Mouse (Mus musculus): ENCODE measurements around the gene Htr3b. TPM values are rescaled to one million over a fixed set of nuclear protein-coding genes. Genes with fewer than 3 reads are reported as not detected.

Gene Htr3b
- total RNA-seq, 2 experiments from 2014 or later, result not detected

GRCm38 (mm10) chr9:48928781-48929180, 36.0 kb downstream of the Htr3b start:
- DNase-seq (ENCODE audit: low spot score in 2 of 2), result no peak

- DNase-seq (ENCODE audit: low spot score in 2 of 2), result no peak
Observed at GRCm38 (mm10) chr9:48916011-48916788, 48.6 kb downstream of the Htr3b start.

DNA sequence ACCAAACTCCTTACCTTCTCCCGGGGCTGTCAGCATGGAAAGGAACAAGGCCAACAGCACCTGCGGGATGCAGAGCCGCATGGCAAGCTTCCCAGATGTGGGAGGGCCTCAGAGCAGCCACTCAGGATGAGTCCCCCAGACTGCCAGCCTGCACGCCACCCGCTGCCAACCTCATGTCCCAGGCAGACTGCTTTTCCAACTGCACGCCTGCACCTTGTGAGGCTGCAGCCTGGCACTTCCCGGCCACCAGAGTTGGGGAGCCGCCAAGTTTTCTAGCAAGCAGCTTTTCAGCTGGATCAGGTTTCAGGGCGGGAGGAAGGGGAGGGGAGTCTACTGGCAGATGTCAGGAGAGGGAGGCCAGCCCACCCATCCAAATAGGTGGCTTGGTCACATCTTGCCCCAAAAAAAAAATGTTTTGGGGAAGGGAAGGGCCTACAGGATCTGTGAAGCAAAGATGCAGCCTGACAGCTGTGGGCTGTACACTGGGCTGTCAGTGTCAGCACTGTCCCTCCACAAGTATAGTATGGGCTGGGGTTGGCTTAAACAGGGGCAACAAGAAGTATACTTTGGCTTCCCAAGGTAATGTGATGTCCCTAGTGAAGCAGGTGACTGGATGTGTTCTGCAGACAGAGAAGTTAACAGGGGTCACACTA, 53.8 kb downstream of the Htr3b start, which contains the start of gene Htr3a:
TSS of gene Htr3a (minus strand) at position 215 of the 653 bp plus-strand sequence.
- peak; percentile 23 to 57 for DNase-seq (ENCODE audit: low spot score in 2 of 2)

DNA sequence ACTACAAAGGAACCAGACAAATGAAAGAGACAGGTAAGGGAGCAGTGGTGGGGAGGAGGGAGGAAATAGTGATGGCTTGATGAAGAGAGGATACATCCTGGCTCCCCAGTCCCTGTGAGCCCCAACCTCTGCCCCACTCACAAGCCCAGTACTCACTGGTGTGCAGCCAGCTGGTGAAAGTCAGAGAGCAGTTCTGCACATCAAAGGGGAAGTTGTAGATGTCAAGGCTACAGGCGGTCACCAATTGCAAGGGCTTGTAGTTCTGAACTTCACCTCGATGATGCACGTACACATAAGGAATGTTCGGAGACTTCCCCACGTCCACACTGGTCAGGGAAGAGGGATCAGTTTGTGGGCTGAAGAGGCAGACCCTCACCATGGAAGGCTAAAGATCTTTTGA, 60.4 kb downstream of the Htr3b start:
- DNase-seq (ENCODE audit: low spot score in 2 of 2), result no peak

- no peak for DNase-seq (ENCODE audit: low spot score in 2 of 2)
Observed at GRCm38 (mm10) chr9:48903766-48904165, 61.0 kb downstream of the Htr3b start.

- no peak for DNase-seq (ENCODE audit: low spot score in 2 of 2)
Observed at GRCm38 (mm10) chr9:48898551-48898950, 66.2 kb downstream of the Htr3b start.

DNA sequence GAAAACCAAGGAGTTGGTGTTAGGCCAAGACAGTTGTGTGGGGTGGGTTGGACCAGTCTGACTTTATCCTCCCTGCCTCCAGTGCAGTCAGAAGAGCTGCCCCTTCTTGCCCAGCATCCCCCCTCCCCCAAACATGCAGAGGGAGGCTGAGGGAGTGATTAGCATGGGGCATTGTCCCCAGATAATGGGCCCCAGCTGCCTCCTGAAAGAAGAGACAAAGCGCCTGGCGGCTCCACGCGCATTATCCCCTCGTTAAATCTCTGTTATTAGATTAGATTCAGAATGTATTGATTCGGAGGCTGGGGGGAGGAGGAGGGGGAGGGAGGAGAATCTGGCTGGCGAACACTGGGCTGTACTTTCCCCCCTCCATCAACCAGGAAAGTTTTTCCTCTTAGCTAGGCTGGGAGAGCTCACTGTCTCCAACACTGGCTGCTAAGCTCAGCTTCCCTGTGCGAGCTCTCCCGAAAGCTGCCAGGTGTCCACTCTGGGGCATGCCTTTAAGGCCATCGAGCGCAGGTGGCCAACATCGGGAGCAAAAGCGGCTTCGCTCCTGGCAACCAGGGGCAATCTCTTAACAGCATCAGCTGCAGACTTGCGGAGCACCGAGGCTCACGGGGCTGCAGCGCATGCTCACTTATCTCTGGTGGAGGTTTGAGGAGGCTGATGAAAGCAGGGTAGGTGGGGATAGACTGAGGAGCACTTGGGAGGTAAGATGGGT, 68.8 kb downstream of the Htr3b start:
- no peak for DNase-seq (ENCODE audit: low spot score in 2 of 2)

DNA sequence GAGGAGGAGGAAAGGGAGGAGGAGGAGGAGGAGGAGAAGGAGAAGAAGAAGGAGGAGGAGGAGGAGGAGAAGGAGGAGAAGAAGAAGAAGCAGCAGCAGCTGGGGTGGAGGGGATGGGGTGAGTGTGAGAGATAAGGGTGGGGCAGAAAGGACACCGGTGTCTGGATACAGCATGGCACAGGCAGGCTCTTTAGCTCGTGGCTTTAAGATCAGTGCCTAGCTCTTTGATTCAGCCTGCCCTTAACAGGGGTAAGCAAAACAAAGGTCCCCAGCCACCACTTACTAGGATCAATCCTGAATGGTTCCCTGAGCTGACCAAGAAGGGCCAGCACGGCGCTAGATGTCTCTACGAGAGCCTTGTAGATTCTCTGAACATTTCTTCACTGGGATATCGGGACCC, 70.0 kb downstream of the Htr3b start:
- no peak for DNase-seq (ENCODE audit: low spot score in 2 of 2)

DNA sequence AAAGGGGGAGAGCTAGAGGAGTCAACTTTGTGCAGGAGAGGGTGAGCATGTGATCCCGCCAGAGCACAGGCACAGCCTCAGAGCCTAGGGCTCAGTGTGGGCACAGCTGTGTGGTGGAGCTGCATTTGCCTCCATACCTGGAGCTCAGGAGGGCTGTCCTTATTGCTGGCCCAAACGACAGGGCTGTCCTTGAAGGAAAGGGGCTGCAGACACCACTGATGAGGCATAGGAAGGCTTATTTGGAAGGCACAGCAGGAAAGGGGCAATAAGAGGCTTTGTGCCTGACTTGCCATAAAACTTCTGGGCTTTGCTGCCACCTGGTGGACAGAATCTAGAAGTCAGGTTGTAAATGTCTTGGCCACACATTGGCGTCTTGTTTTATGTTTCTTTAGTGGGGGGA, 70.8 kb downstream of the Htr3b start:
- peak; percentile 65 to 87 for DNase-seq (ENCODE audit: low spot score in 2 of 2)

GRCm38 (mm10) chr9:48889093-48889492, 75.7 kb downstream of the Htr3b start:
- no peak for DNase-seq (ENCODE audit: low spot score in 2 of 2)

Other genes starting within 250 kb of the Htr3b start
- gene Zbtb16, start 128.8 kb downstream of the Htr3b start, total RNA-seq (2021), result 100 to 1,000 TPM; 142 to 156 TPM
- gene Htr3a, start 53.9 kb downstream of the Htr3b start, total RNA-seq (2021), result 10 to 100 TPM; 14.5 to 15.9 TPM
- gene Usp28, start 20.4 kb upstream of the Htr3b start, total RNA-seq (2021), result 10 to 100 TPM; 26.7 to 31.9 TPM
- 10 to 100 TPM; 16.8 to 17.0 TPM for gene Zw10, start 90.6 kb upstream of the Htr3b start, total RNA-seq (2021)
- gene Tmprss5, start 116.3 kb upstream of the Htr3b start, total RNA-seq (2021), result 1 to 10 TPM in 1 of 2 experiments, under 1 TPM in 1; 0.87 to 1.4 TPM

Data from layer of hippocampus, adult 18-20 months (tissue).